ENCODE assay signal across 27 mouse cellular contexts in the genomic region with DNA sequence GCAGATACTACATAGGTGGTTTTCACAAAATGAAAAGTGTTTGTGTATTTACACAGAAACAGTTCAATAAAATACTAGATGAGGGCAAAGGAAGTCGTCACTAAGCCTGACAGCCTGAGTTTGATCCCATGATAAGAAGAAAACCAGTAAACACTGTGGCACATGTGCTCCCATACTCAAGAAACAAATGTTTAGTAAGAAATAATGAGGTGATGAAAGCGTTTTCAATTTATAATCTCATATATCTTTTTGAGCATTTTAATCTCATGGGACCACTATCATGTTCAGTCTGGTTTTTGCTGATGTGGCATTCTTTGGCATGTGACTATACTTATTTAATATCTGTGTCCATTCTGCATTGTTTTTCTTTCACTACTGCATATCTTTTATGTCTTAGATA. TPM values are rescaled to one million over a fixed set of nuclear protein-coding genes. Genes with fewer than 3 reads are reported as not detected.
DNase-seq lines count a peak whose midpoint lies in the region; ATAC-seq and TF ChIP-seq lines count a peak whose summit lies in the region.
"Had no signal": no experiment of that assay in that cellular context is flagged by ENCODE, and none has a peak within 500 bp of the region (broad histone marks: within the 10 kb centered on the region; RNA-seq: fewer than 3 reads in every experiment).

No protein-coding gene starts in this region.

- peak; percentile 34 for DNase-seq in CD4-positive, CD25-positive, alpha-beta regulatory T cell, adult 2 months (ENCODE audit: low read depth, low spot score)
- peak; percentile 29 for DNase-seq in thymus, postnatal 0 days (ENCODE audit: low spot score)
- no peak for DNase-seq in thymus, postnatal 25 days
- DNase-seq in ES-E14 (ENCODE audit: low read depth, low spot score): no peak
- DNase-seq in induced T-regulatory cell, adult 2 months (ENCODE audit: low read depth): peak; percentile 67
- no peak for DNase-seq in T-cell, adult 2 months (ENCODE audit: low spot score)
- DNase-seq in frontal cortex, postnatal 25 days (ENCODE audit: low spot score in 2 of 2): no peak
- DNase-seq: adrenal gland, adult 2 months; adrenal gland, postnatal 10 days; adrenal gland, postnatal 25 days; B cell, adult 2 months; cerebellum, adult 11 months; cerebellum, adult 18-20 months; cerebellum, adult 8-10 months; cerebellum, adult 9-11 months; cerebellum, postnatal 14 days; cerebellum, postnatal 36 days; embryo, embryonic 11 days had no signal

- no peak overlapping the region for H3K4me3 ChIP-seq in ES-E14 (ENCODE audit: insufficient read depth in 1 of 2, low read depth in 1 of 2, low read length in 2 of 2, poor library complexity in 1 of 2, severe bottlenecking in 1 of 2)
- H3K4me3 ChIP-seq: embryonic facial prominence, embryonic 13.5 days; embryonic facial prominence, embryonic 15.5 days; erythroblast, embryonic 14.5 days; forebrain, embryonic 10.5 days; forebrain, embryonic 12.5 days had no signal

- no peak for ATAC-seq in CD4-positive, CD25-positive, alpha-beta regulatory T cell, adult 4 months
- ATAC-seq: forebrain, embryonic 14.5 days; forebrain, embryonic 16.5 days; Patski had no signal

- no peak overlapping the region for H3K27ac ChIP-seq in ES-E14 (ENCODE audit: insufficient read depth, low read depth, low read length, poor library complexity, severe bottlenecking)
- H3K27ac ChIP-seq: embryonic facial prominence, embryonic 13.5 days; embryonic facial prominence, embryonic 15.5 days; forebrain, embryonic 10.5 days; forebrain, embryonic 12.5 days had no signal

- H3K4me1 ChIP-seq in ES-E14 (ENCODE audit: control insufficient read depth in 2 of 2, insufficient read depth in 2 of 2, low read length in 2 of 2, poor library complexity in 1 of 2): no peaks in the 10 kb centered on the region

- in situ Hi-C loops in ES-E14 (cut with MboI; ENCODE audit: low sequenced_read_pairs in 2 of 2, unreplicated experiment in 2 of 2): no loop called here

- H3K9ac ChIP-seq in ES-E14 (ENCODE audit: insufficient read depth, low read depth, low read length, poor library complexity, severe bottlenecking): no peak overlapping the region
- H3K9ac ChIP-seq: embryonic facial prominence, embryonic 13.5 days; embryonic facial prominence, embryonic 15.5 days; forebrain, embryonic 12.5 days had no signal

- no peaks in the 10 kb centered on the region for H3K36me3 ChIP-seq in ES-E14 (ENCODE audit: control insufficient read depth, insufficient read depth, low read length, poor library complexity, severe bottlenecking)
- H3K36me3 ChIP-seq: embryonic facial prominence, embryonic 13.5 days; embryonic facial prominence, embryonic 15.5 days; forebrain, embryonic 12.5 days had no signal

- no peaks in the 10 kb centered on the region for H3K9me3 ChIP-seq in ES-E14 (ENCODE audit: control insufficient read depth, insufficient read depth, low read depth, low read length)
- H3K9me3 ChIP-seq: embryonic facial prominence, embryonic 13.5 days; embryonic facial prominence, embryonic 15.5 days; forebrain, embryonic 10.5 days; forebrain, embryonic 12.5 days had no signal

TF ChIP-seq in ES-E14, 5 proteins besides CTCF, POLR2A, EP300 and RAD21:
- TF ChIP-seq ZNF384 (IDR thresholded peaks at IDR 0.05; ENCODE audit: low read depth, low read length) (no peak), CHD2 (IDR thresholded peaks at IDR 0.05; ENCODE audit: low read depth, low read length) (no peak), MAFK (IDR thresholded peaks at IDR 0.05; ENCODE audit: insufficient read depth, low read depth, low read length) (peak; percentile 85)

RNA-seq across cellular contexts. Expression of a gene that starts 4.9 kb away (rescaled TPM):
- 100 to 1,000 TPM in 1 of 2 experiments, 10 to 100 TPM in 1; 93.1 to 113 TPM for polyA plus RNA-seq in CD4-positive, CD25-positive, alpha-beta regulatory T cell, adult 4 months (2017; shearing (Covaris generic))
- polyA plus RNA-seq in thymus, postnatal 0 days (2015; fragmentation: Nextera tagmentation; extraction: Ambion mirVana): 62.2 and 72.9 TPM in 2 replicates
- total RNA-seq in ES-E14 (2012; rRNA removed): 35.8 and 55.3 TPM in 2 replicates

RNA-seq across cellular contexts. Expression of a gene that starts 22.2 kb away (rescaled TPM):
- polyA plus RNA-seq in CD4-positive, CD25-positive, alpha-beta regulatory T cell, adult 4 months (2017; shearing (Covaris generic)): 1 to 10 TPM in 1 of 2 experiments, under 1 TPM in 1; 0.82 to 1.3 TPM
- 8.5 and 11.0 TPM in 2 replicates for polyA plus RNA-seq in thymus, postnatal 0 days (2015; fragmentation: Nextera tagmentation; extraction: Ambion mirVana)
- 0.22 TPM in 1 of 2 replicates, not detected in the other for total RNA-seq in ES-E14 (2012; rRNA removed)
- polyA plus RNA-seq: erythroblast, embryonic 14.5 days had no signal

RNA-seq across cellular contexts. Expression of a gene that starts 23.3 kb away (rescaled TPM):
- polyA plus RNA-seq in CD4-positive, CD25-positive, alpha-beta regulatory T cell, adult 4 months (2017; shearing (Covaris generic)): under 1 TPM in 1 of 2 experiments, not detected in 1; 0.42 TPM
- polyA plus RNA-seq in thymus, postnatal 0 days (2015; fragmentation: Nextera tagmentation; extraction: Ambion mirVana): 15.1 and 16.4 TPM in 2 replicates
- total RNA-seq in ES-E14 (2012; rRNA removed): 16.4 and 20.4 TPM in 2 replicates

RNA-seq across cellular contexts. Expression of a gene that starts 41.2 kb away (rescaled TPM):
- polyA plus RNA-seq in CD4-positive, CD25-positive, alpha-beta regulatory T cell, adult 4 months (2017; shearing (Covaris generic)): 100 to 1,000 TPM in 1 of 2 experiments, 10 to 100 TPM in 1; 82.6 to 175 TPM
- polyA plus RNA-seq in thymus, postnatal 0 days (2015; fragmentation: Nextera tagmentation; extraction: Ambion mirVana): 154 and 155 TPM in 2 replicates
- total RNA-seq in ES-E14 (2012; rRNA removed): 187 and 246 TPM in 2 replicates

RNA-seq across cellular contexts. Expression of a gene that starts 41.6 kb away (rescaled TPM):
- 10 to 100 TPM; 10.6 to 21.4 TPM for polyA plus RNA-seq in CD4-positive, CD25-positive, alpha-beta regulatory T cell, adult 4 months (2017; shearing (Covaris generic))
- polyA plus RNA-seq in thymus, postnatal 0 days (2015; fragmentation: Nextera tagmentation; extraction: Ambion mirVana): 6.0 and 7.6 TPM in 2 replicates
- 22.3 and 27.7 TPM in 2 replicates for total RNA-seq in ES-E14 (2012; rRNA removed)

Comparison
In these comparisons a context has a peak if more than half of its experiments do, and no peak if none do; other contexts are left out.
1. DNase-seq: peak in CD4-positive, CD25-positive, alpha-beta regulatory T cell, adult 2 months (single experiment), thymus, postnatal 0 days (single experiment) and induced T-regulatory cell, adult 2 months (single experiment); none in thymus, postnatal 25 days (single experiment), ES-E14 (single experiment), T-cell, adult 2 months (single experiment) and frontal cortex, postnatal 25 days (0 of 2).
2. RNA of a gene that starts 23.3 kb away (polyA plus RNA-seq): 15.1 to 16.4 TPM in thymus, postnatal 0 days; 0.42 TPM in CD4-positive, CD25-positive, alpha-beta regulatory T cell, adult 4 months; every median in the first group is over 10 times any median in the second.